Mouse (Mus musculus) kidney, embryonic 15.5 days (tissue): ENCODE measurements around the gene Sapcd2. TPM values are rescaled to one million over a fixed set of nuclear protein-coding genes. Genes with fewer than 3 reads are reported as not detected.
A peak's percentile ranks its signal among the peaks of the same experiment; 100 is the strongest.

Source experiments
- ATAC-seq: fragments of 200-750 bp; cut with Nextera tagmentation; replicated peaks from 2 replicates; pipeline ENCODE4 v1.8.0; 2017; ENCODE audit warnings: moderate TSS enrichment; ENCODE audit not compliant: low FRiP score
- H3K27ac ChIP-seq: fragments of 300-500 bp; sonication (generic); 2 replicates; pipeline ENCODE4 v1.5.1; 2015; ENCODE audit warnings: mild to moderate bottlenecking, inconsistent platforms
- H3K27me3 ChIP-seq: fragments of 300-500 bp; sonication (generic); 2 replicates; pipeline ENCODE4 v1.6.1; 2015; ENCODE audit warnings: inconsistent platforms
- H3K36me3 ChIP-seq: fragments of 300-500 bp; sonication (generic); 2 replicates; pipeline ENCODE4 v1.6.1; 2015; ENCODE audit warnings: inconsistent platforms
- H3K4me1 ChIP-seq: fragments of 300-500 bp; sonication (generic); 2 replicates; pipeline ENCODE4 v1.6.1; 2015; ENCODE audit warnings: inconsistent platforms
- H3K4me2 ChIP-seq: fragments of 300-500 bp; sonication (generic); 2 replicates; pipeline ENCODE4 v1.6.1; 2015; ENCODE audit warnings: moderate library complexity, mild to moderate bottlenecking, inconsistent platforms
- H3K4me3 ChIP-seq: fragments of 300-500 bp; sonication (generic); replicated peaks from 2 replicates; pipeline ENCODE4 v1.5.1; 2015; ENCODE audit warnings: mild to moderate bottlenecking, inconsistent platforms
- H3K9ac ChIP-seq: fragments of 300-500 bp; sonication (generic); 2 replicates; pipeline ENCODE4 v1.6.1; 2015; ENCODE audit warnings: mild to moderate bottlenecking, inconsistent platforms
- H3K9me3 ChIP-seq: fragments of 300-500 bp; sonication (generic); replicated peaks from 2 replicates; pipeline ENCODE4 v1.6.1; 2016; ENCODE audit warnings: inconsistent platforms
- WGBS: fragments of 180-500 bp; shearing (Covaris S2); methylation state at CpG from one replicate; pipeline ENCODE4 v1.1.7; 2015; ENCODE audit warnings: mixed read lengths; 5-methylcytosine and 5-hydroxymethylcytosine counted together
- polyA plus RNA-seq: library from polyadenylated mRNA; unstranded; fragments of >200 nt; fragmentation: Nextera tagmentation; extraction: Ambion mirVana; gene quantifications from 2 replicates; pipeline ENCODE4 v1.2.1, GENCODE M21; 2015

The Sapcd2 gene
- polyA plus RNA-seq, 1 experiment from 2014 or later = 42.7 TPM

- WGBS = 36% methylated on average over 18 of the region's 18 CpGs
- peaks cover 28% of the 10 kb centered on the region for H3K36me3 ChIP-seq
- peak overlapping the region; percentile 92 for H3K4me2 ChIP-seq
- H3K9ac ChIP-seq = peak overlapping the region; percentile 51
- H3K9me3 ChIP-seq = no peaks in the 10 kb centered on the region
- H3K27ac ChIP-seq = no peak overlapping the region
- H3K4me1 ChIP-seq = peaks cover 23% of the 10 kb centered on the region
- ATAC-seq = no peak; the same call in 1 of the 2 replicates
- no peaks in the 10 kb centered on the region for H3K27me3 ChIP-seq
- H3K4me3 ChIP-seq = peak overlapping the region; percentile 61
Measured at GRCm38 (mm10) chr2:25355419-25356066, 16.6 kb upstream of the Sapcd2 start.

- no peak within 1 kb of the TSS for H3K27ac ChIP-seq
- peaks cover 19% of the 10 kb centered on the region for H3K36me3 ChIP-seq
- WGBS = 2% methylated on average over 13 of the region's 13 CpGs
- no peaks in the 10 kb centered on the region for H3K9me3 ChIP-seq
- peak; percentile 82 for ATAC-seq
- H3K4me2 ChIP-seq = peak within 1 kb of the TSS; percentile 92
- peak within 1 kb of the TSS; percentile 51 for H3K9ac ChIP-seq
- peak within 1 kb of the TSS; percentile 61 for H3K4me3 ChIP-seq
- peaks cover 24% of the 10 kb centered on the region for H3K4me1 ChIP-seq
- H3K27me3 ChIP-seq = no peaks in the 10 kb centered on the region
Measured at GRCm38 (mm10) chr2:25356208-25357079, 15.7 kb upstream of the Sapcd2 start, which contains the start of gene Dpp7. TSS of gene Dpp7 (minus strand) at chr2:25356359.

GRCm38 (mm10) chr2:25359848-25360247 lies 12.3 kb upstream of the Sapcd2 start:
- 73% methylated on average over 4 of the region's 4 CpGs for WGBS
- H3K9me3 ChIP-seq = no peaks in the 10 kb centered on the region
- peaks cover 8% of the 10 kb centered on the region; the same call in 1 of the 2 replicates for H3K27me3 ChIP-seq
- H3K4me3 ChIP-seq = no peak overlapping the region
- H3K27ac ChIP-seq = no peak overlapping the region
- no peak overlapping the region for H3K9ac ChIP-seq
- H3K36me3 ChIP-seq = no peaks in the 10 kb centered on the region
- no peak for ATAC-seq
- H3K4me2 ChIP-seq = no peak overlapping the region
- peaks cover 56% of the 10 kb centered on the region for H3K4me1 ChIP-seq

DNA sequence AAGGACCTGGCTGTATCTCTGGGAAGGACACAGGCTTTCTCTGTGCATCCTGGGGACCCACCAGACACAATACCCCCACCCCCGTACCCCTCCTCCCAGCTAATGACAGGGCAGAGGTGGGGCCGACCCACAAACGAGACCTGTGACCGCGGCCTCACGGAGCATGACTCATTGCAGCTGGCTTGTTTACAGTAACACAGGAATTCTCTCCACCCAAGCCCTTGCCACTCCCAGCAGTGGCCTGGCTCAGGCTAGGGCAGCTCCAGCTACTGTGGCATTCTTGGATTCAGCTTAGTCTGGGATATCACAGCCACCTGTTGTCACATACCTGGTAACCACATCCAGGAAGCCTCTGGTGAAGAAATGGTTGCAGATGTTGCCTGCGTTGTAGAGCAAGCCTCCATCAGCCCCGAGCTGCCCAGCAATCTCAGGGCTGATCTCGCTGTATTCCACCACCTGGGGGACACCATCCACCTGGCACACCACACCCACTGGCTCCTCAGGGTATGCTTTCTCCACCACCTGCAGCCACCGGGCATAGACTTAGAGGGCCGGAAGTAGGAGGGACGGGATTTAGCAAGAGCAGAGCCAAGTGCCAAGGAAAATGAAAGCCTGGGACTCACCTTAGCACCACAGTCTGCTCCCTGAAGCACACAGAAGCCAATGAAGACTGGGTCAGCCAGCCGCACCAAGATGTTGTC lies 8.5 kb upstream of the Sapcd2 start:
- Histone ChIP-seq H3K27ac (no peak overlapping the region), H3K9ac (no peak overlapping the region), H3K4me1 (peaks cover 38% of the 10 kb centered on the region), H3K9me3 (no peaks in the 10 kb centered on the region), H3K27me3 (peaks cover 19% of the 10 kb centered on the region; the same call in 1 of the 2 replicates), H3K4me3 (no peak overlapping the region), H3K4me2 (peak overlapping the region; percentile 95; the same call in 1 of the 2 replicates), H3K36me3 (no peaks in the 10 kb centered on the region)
- 0 out of 2 replicates have a peak, but pooled peaks have one; percentile 10 for ATAC-seq
- 52% methylated on average over 13 of the region's 13 CpGs for WGBS

DNA sequence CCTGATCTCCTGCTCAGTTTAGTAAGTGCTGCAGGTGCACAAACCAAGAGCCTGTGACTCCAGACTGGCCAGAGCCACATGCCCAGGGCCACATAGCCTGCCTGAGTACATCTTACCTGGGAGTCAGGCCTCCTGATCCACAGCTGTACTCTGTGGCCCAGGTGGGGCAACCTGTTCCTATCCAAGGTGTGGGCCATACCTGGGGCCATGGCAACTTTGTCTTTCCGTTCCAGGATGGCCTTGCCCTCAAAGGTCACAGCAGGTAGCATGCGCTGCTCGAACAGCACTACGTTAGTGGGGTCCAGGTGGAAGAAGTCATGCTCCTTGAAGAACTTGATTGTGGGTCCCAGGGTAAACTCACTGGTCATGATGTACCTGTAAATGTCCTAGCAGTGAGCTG lies 7.8 kb upstream of the Sapcd2 start:
- Histone ChIP-seq H3K9me3 (no peaks in the 10 kb centered on the region), H3K27ac (no peak overlapping the region), H3K36me3 (no peaks in the 10 kb centered on the region), H3K4me2 (peak overlapping the region; percentile 95), H3K4me1 (peaks cover 38% of the 10 kb centered on the region), H3K4me3 (peak overlapping the region; percentile 64; the same call in 1 of the 2 replicates), H3K27me3 (peaks cover 21% of the 10 kb centered on the region; the same call in 1 of the 2 replicates), H3K9ac (no peak overlapping the region)
- no peak for ATAC-seq
- WGBS = 87% methylated on average over 4 of the region's 4 CpGs

DNA sequence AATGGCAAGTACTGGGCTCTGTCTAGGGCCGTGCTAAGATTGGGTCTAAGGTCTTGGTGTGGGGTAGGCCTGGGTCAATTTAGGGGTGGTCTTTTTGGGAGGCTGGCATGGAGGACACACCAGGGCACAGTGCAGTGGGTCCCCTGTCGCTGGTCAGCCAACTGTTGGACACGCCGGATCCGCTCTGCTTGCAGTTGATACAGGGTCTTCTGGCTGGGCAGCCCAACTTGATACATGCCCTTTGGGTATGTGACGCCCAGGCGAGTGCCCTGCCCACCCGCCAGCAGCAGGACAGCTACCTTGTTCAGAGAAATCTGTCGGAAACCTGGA lies 7.4 kb upstream of the Sapcd2 start:
- Histone ChIP-seq H3K4me3 (peak overlapping the region; percentile 64), H3K9me3 (no peaks in the 10 kb centered on the region), H3K4me1 (peaks cover 38% of the 10 kb centered on the region), H3K27ac (no peak overlapping the region), H3K4me2 (peak overlapping the region; percentile 95), H3K36me3 (no peaks in the 10 kb centered on the region), H3K9ac (peak overlapping the region; percentile 60), H3K27me3 (peaks cover 22% of the 10 kb centered on the region; the same call in 1 of the 2 replicates)
- WGBS = 28% methylated on average over 9 of the region's 9 CpGs
- peak; percentile 4; the same call in 1 of the 2 replicates for ATAC-seq

- H3K36me3 ChIP-seq = no peaks in the 10 kb centered on the region
- H3K27me3 ChIP-seq = peaks cover 22% of the 10 kb centered on the region; the same call in 1 of the 2 replicates
- peak within 1 kb of the TSS; percentile 60 for H3K9ac ChIP-seq
- under 1% methylated on average over 54 of the region's 54 CpGs for WGBS
- H3K4me2 ChIP-seq = peak within 1 kb of the TSS; percentile 95
- H3K9me3 ChIP-seq = no peaks in the 10 kb centered on the region
- peak; percentile 84 for ATAC-seq
- H3K4me1 ChIP-seq = peaks cover 38% of the 10 kb centered on the region
- H3K27ac ChIP-seq = peak within 1 kb of the TSS; percentile 52; the same call in 1 of the 2 replicates
- H3K4me3 ChIP-seq = peak within 1 kb of the TSS; percentile 64
Measured at GRCm38 (mm10) chr2:25365091-25365761, 6.9 kb upstream of the Sapcd2 start, which contains the start of gene Uap1l1. TSS of gene Uap1l1 (minus strand) at chr2:25365682.

DNA sequence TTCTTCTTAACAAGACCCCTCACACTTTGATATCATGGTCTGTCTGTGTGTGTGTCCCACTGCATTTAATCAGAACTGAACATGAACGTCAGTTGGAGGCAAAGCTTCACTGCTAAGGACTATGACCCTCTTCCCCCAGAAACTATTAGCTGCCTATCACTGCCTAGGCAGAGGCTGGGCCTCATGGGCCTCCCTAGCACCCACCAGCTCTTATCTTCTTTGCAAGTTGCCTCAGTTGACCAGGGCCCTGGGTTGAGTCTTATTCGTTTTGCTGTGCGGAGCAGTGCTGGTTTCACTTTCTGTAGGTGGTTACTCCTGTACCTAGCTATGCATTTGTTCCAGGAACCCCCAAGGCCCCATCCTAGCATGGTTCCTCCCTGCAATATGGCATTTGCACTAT lies 2.1 kb upstream of the Sapcd2 start:
- no peak for ATAC-seq

GRCm38 (mm10) chr2:25372644-25373391 lies 697 bp downstream of the Sapcd2 start:
- Histone ChIP-seq H3K27me3 (peaks cover 8% of the 10 kb centered on the region; the same call in 1 of the 2 replicates), H3K4me3 (peak overlapping the region; percentile 73), H3K27ac (0 out of 2 replicates have a peak overlapping the region, but pooled peaks have one; percentile 62), H3K4me1 (peaks cover 27% of the 10 kb centered on the region), H3K36me3 (peaks cover 29% of the 10 kb centered on the region), H3K9me3 (no peaks in the 10 kb centered on the region), H3K4me2 (peak overlapping the region; percentile 97), H3K9ac (peak overlapping the region; percentile 65)
- WGBS = 2% methylated on average over 42 of the region's 42 CpGs
- peak; percentile 10; the same call in 1 of the 2 replicates for ATAC-seq

More for the DNA sequence above, 2.1 kb upstream of the Sapcd2 start:
- Histone ChIP-seq H3K9me3 (no peaks in the 10 kb centered on the region), H3K27me3 (peaks cover 14% of the 10 kb centered on the region; the same call in 1 of the 2 replicates), H3K27ac (no peak overlapping the region), H3K36me3 (peaks cover 2% of the 10 kb centered on the region; the same call in 1 of the 2 replicates), H3K9ac (no peak overlapping the region), H3K4me1 (peaks cover 30% of the 10 kb centered on the region), H3K4me2 (no peak overlapping the region), H3K4me3 (no peak overlapping the region)
- 91% methylated on average over 3 of the region's 3 CpGs for WGBS

- no peak for ATAC-seq
- peak overlapping the region; percentile 97 for H3K4me2 ChIP-seq
- peak overlapping the region; percentile 65; the same call in 1 of the 2 replicates for H3K9ac ChIP-seq
- H3K9me3 ChIP-seq = no peaks in the 10 kb centered on the region
- H3K27me3 ChIP-seq = peaks cover 4% of the 10 kb centered on the region; the same call in 1 of the 2 replicates
- H3K36me3 ChIP-seq = peaks cover 35% of the 10 kb centered on the region
- WGBS = 26% methylated on average over 1 of the region's 2 CpGs
- H3K27ac ChIP-seq = no peak overlapping the region
- H3K4me1 ChIP-seq = peaks cover 27% of the 10 kb centered on the region
- peak overlapping the region; percentile 73 for H3K4me3 ChIP-seq
Measured at GRCm38 (mm10) chr2:25373431-25373830, 1.3 kb downstream of the Sapcd2 start.
